ENCODE assay signal across 9 mouse cellular contexts in genomic region chr2:171633355-171634097, GRCm38 (mm10).
DNase-seq lines count a peak whose midpoint lies in the region; ATAC-seq lines count a peak whose summit lies in the region.
"Had no signal": no experiment of that assay in that cellular context is flagged by ENCODE, and none has a peak within 500 bp of the region (broad histone marks: within the 10 kb centered on the region; RNA-seq: fewer than 3 reads in every experiment).

No protein-coding gene starts in this region.

- ATAC-seq in hematopoietic stem cell, adult 5-6 weeks (replicated peaks in 1 of 2; ENCODE audit: insufficient read depth in 1 of 2, low FRiP score in 2 of 2, low TSS enrichment in 1 of 2, low read depth in 1 of 2, poor library complexity in 2 of 2, severe bottlenecking in 2 of 2) = peak; percentile 51 to 63; a peak in 3 of 4 replicates
- peak; percentile 87 for ATAC-seq in limb, embryonic 12.5 days (ENCODE audit: insufficient number of reproducible peaks, insufficient read depth, low FRiP score, low TSS enrichment, low read depth)
- ATAC-seq in erythroid progenitor cell, adult 5-6 weeks (replicated peaks; ENCODE audit: low FRiP score, poor library complexity, severe bottlenecking) = no peak

- peaks cover 20% of the 10 kb centered on the region; the same call in 1 of the 2 replicates for H3K27me3 ChIP-seq in limb, embryonic 12.5 days
- H3K27me3 ChIP-seq: stomach, embryonic 15.5 days had no signal

- H3K9ac ChIP-seq in limb, embryonic 12.5 days (replicated peaks) = no peak overlapping the region
- H3K9ac ChIP-seq: stomach, embryonic 15.5 days had no signal

- peak overlapping the region; percentile 60 for H3K27ac ChIP-seq in limb, embryonic 12.5 days
- H3K27ac ChIP-seq: stomach, embryonic 15.5 days had no signal

- H3K36me3 ChIP-seq in limb, embryonic 12.5 days = no peaks in the 10 kb centered on the region
- H3K36me3 ChIP-seq: stomach, embryonic 15.5 days had no signal

- peak; percentile 23 for DNase-seq in embryo, embryonic 10 days (ENCODE audit: low spot score)
- no peak for DNase-seq in embryo, embryonic 9.5 days (ENCODE audit: extremely low spot score)
- peak; percentile 39 for DNase-seq in embryo, embryonic 11.5 days (ENCODE audit: low read depth, low spot score)
- DNase-seq in left cerebral cortex, adult 18-20 months (ENCODE audit: low spot score in 2 of 2) = no peak
- DNase-seq in urinary bladder, postnatal 36 days (ENCODE audit: low spot score in 2 of 2) = no peak

- H3K4me3 ChIP-seq in limb, embryonic 12.5 days (replicated peaks) = no peak overlapping the region
- H3K4me3 ChIP-seq: stomach, embryonic 15.5 days had no signal

- peak overlapping the region; percentile 9; the same call in 1 of the 2 replicates for H3K4me2 ChIP-seq in limb, embryonic 12.5 days
- H3K4me2 ChIP-seq: stomach, embryonic 15.5 days had no signal

- H3K4me1 ChIP-seq in limb, embryonic 12.5 days (replicated peaks) = peaks cover 52% of the 10 kb centered on the region
- H3K4me1 ChIP-seq: stomach, embryonic 15.5 days had no signal

- WGBS in limb, embryonic 12.5 days = 5% methylated on average over 15 of the region's 15 CpGs

- no peaks in the 10 kb centered on the region for H3K9me3 ChIP-seq in limb, embryonic 12.5 days
- H3K9me3 ChIP-seq: stomach, embryonic 15.5 days had no signal

Comparison
In these comparisons a context has a peak if more than half of its experiments do, and no peak if none do; other contexts are left out.
1. DNase-seq: peak in embryo, embryonic 10 days (single experiment) and embryo, embryonic 11.5 days (single experiment); none in embryo, embryonic 9.5 days (single experiment), left cerebral cortex, adult 18-20 months (0 of 2) and urinary bladder, postnatal 36 days (0 of 2).